Mouse (Mus musculus) urinary bladder, postnatal 10 days (tissue): Measurements from ENCODE around the gene 9530068E07Rik.
"Not testable (repeated sequence)": the region's sequence is repeated elsewhere in the genome, so short reads cannot be mapped to it uniquely, and the experiment has no call there.

ENCODE experiments used
- DNase-seq: peaks from one replicate; pipeline ENCODE4 v3.0.0; 2022; ENCODE audit warnings: low spot score

The 9530068E07Rik gene

DNA sequence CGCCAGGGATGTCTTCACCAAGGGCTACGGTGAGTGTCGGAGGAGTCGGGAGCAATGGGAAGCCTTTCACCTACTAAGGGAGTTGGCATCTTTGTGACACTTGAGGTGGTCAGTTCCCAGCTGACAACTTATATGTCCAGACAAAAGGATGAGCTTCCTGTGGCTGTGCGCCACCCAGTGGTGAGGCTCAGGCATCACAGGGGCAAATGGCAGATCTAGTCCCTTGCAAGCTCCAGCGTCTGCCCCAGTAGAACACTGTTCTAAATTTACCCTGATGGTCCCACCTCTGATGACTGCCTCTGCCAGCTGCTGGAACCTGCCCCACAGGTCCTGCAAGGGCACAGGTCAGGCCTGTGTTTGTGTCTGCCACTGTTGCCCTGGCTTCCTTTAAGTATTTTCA lies 21.9 kb upstream of the 9530068E07Rik start:
- no peak for DNase-seq

DNA sequence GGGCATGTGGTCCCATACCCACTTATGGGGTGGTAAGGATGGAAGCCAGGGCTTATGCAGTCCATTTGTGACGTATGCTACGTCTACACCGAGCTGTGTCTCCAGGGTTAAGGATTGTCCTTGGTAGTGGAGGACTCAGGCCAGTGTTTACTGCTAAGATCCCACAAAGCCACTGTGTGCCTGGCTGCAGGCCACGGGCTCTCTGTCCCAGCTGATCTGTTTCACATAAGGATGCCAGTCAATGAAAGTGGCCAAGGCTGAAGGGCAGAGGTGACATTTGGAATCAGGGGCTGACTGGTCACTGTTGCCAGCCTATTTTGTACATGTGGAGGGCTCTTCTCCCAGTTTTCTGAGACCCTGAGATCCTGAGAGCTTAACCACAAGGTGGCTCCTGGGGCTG lies 18.6 kb upstream of the 9530068E07Rik start:
- no peak for DNase-seq

DNA sequence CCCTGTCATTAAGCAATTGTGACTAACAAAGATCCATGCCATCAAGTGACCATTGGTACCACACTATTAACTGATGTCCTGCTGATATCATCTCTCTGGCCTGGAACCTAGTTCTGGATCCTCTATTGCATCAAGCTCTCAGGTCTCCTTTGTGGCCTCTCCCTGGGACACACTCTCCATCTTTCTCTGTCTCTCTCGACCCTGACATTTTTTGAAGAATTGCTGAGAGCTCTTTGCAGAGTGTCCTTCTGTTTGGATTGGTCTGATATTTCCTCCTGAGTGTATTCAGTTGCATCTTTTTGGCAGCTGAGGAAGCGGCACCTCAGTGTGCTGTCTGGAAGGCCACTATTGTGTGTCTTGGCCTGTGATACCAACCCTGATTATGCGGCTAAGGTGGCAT lies 17.0 kb upstream of the 9530068E07Rik start:
- no peak for DNase-seq

DNA sequence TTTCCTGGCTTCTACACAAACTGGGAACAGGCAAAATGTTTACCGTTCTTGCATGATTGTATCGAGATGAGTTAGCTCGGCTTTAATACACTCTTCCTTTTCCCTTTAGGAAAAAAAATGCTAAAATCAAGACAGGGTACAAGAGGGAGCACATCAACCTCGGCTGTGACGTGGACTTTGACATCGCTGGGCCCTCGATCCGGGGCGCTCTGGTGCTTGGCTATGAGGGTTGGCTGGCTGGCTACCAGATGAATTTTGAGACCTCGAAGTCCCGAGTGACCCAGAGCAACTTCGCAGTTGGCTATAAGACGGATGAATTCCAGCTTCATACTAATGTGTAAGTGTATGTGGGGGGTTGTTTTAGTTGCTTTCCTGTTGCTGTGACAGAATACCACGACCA lies 12.5 kb upstream of the 9530068E07Rik start:
- no peak for DNase-seq

DNA sequence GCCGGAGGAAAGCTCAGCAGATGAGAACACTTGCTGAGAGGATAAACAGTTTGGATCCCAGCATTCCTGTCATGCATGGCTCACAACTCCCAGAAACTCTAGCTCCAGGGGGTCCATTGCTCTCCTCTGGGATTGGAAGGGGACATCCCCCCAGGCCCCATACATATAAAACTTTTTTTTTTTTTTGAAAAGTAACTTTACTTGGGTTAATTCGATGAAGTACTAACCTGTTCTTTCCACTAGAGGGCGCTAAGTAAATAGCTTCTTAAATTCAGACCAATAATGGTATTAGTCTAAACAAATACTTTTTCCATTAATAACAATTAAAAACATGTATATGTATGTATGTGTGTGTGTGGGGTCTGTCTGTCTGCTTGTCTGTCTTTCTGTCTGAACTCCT lies 11.6 kb upstream of the 9530068E07Rik start:
- DNase-seq = no peak

DNA sequence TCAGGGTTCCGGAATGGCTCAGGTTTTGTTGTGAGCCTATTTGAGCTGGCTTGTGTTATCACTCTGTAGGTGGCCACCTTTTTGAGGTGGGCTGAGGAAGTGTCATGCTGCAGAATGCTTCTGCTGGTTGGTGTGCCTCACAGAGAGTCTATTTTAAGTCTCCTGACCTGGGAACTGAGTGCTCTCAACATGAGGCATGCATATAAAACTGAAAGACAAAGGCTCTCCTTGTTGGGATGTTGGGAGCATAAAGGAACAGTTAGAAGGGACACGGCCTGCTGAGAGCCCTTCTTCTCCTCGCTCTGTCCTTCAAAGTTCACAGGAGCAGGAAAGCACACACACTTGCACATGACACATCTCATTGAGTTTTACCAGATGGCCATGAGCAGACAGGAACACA lies 9.3 kb upstream of the 9530068E07Rik start:
- no peak for DNase-seq

DNA sequence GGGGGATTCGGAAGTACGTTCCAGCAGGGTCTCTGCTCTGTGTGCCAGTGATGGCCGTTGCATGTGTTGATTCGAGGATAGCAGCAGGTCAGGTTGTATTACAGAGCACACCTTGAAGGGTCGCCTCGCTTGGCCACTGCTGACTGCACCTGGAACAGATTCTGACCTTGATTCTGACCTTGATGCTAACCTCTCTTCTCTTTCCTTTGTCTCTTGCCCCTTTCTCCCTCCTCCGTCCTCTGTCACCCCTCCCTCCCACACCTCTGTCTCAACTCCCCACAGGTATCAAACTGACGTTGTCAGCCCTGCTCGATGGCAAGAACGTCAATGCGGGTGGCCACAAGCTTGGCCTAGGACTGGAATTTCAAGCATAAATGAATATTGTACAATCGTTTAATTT lies 8.1 kb upstream of the 9530068E07Rik start:
- no peak for DNase-seq

DNA sequence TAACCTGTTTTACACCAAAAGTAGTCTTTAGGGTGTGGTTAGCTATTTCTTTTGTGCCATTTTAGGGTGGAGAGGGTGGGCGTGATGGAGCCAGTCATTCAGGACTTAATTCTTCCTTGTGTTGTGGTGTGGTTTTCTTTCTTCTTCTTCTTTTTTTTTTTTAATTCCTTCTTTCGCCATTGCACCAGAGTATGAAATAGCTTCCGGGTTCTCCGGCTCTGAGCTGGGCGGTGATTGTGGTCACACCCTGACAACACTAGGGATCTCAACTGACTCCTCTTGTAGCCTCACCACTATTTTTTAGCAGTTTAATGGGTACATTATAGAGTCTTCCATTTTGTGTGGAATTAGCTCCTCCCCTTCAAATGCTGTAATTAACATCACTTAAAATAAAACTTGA lies 7.2 kb upstream of the 9530068E07Rik start:
- not testable (repeated sequence) for DNase-seq

DNA sequence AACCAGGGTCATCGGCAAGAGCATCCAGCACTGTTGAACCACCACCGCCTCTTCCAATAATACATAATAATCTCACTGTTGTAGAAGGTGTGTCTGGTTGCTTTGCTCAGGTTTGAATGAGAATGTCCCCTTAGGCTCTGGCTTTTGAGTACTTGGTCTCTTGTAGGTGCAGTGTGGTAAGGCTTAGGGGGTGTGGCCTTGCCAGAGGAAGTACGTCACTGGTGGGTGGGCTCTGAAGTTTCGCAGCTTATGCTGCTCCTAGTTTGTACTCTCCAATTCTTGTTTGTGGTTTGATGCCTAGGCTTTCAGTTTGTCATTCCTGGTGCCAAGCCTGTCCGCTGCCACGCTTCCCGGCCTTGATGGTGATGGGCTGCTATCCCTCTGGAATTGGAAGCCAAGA lies 6.3 kb upstream of the 9530068E07Rik start:
- DNase-seq = no peak

DNA sequence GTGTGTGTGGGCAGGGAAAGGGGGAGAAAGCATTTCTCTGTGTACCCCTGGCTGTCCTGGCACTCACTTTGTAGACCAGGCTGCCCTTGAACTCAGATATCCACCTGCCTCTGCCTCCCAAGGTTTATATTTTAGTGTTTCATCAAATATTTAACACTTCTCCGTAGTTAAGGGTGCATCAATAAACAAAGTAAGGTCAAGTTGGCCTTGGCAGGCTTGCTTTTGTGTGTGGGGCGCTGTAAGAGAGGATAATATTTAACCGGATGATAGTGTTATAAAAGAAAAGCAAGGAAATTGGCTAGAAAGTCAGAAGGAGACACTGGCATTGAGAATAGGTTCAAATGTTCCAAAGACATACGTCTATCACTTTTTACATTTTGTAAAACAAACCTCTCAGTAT lies 1.7 kb upstream of the 9530068E07Rik start:
- DNase-seq = no peak

DNA sequence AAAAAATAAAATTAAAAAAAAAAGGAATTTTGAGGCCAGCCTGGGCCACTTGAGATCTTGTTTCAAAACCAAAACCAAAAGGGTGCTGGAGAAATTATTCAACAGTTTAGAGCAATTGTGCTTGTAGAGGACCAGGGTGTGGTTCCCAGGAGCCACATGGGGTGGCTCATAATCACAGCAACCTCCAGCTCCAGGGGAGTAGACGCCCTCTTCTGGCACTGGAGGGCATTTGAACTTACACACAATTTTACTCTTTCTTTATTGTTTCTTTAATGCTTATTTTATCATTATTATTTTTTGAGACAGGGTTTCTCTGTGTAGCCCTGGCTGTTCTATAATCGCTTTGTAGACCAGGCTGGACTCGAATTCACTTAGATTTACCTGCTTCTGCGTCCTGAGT lies 885 bp upstream of the 9530068E07Rik start:
- DNase-seq = no peak

DNA sequence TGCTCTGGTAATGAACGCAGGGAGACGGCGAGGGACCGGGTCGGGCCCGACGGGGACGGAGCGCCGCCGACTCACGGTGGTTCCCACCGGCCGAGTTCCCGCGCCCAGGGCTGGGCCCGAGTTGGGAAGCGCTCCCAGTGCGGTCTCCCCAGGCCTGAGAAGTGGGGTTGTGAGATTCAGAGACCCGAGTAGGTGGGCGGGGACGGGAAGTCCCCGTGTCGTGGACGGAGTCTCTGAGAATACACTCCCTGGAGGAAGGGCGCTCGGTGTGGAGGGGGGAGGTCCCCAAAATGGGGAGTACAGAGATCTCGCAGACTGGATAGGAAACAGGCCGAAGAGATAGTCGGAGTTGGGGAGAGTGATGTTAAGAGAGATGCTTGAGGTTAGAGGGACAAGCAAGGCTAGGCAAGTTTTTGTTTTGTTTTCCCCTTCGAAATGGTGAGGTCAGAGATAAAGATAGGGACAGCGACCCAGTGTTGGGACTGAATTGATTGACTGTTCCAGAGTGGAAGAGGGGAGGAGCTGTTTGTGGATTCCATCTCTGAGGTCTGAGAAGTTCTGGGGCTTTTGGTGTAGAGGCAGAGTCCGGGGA lies 465 bp downstream of the 9530068E07Rik start:
- no peak for DNase-seq

DNA sequence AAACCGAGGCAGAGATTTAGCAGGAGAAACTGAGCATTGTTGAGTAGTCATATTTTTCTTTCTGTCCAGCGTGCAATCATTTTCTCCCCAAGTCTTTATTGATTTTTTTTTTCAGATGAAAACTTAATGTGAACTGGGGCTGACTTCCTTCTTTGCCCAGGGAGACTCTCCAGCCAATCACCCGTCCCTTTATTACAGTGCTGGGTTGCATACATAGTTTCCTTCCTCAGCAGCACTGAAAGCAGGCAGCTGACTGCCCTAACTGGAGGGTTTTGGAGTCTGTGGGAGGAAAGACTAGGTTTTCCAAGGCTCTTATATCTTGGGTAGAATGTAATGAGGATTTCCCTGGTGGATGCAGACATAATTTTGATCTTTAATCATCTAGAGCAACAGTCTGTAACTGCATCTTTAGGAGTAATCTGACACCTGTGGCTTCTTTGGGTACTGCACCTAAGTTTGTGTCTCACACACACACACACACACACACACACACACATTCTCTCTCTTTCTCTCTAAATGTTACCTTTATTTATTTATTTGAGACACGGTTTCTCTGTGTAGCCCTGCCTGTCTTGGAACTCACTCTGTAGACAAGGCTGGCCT lies 1.3 kb downstream of the 9530068E07Rik start:
- DNase-seq = no peak

DNA sequence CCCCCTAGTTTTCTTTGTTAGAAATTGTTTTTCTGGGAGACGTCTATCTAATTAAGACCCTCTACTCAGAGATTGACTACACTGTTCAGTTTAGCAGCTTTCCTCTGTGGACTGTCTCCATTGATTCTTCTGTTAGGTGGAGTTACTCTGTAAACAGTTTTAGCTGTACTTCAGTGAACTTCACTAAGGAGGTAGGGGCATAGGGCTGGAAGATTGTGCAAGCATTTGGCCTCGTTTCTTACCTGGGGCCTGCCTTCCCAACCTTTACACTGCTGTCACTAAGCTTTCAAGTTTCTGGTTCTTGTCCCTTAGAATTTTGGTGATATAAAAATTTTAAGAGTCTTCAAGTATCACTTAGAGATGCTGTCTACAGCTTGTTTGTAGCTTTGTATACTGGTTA lies 5.2 kb downstream of the 9530068E07Rik start:
- DNase-seq = no peak

DNA sequence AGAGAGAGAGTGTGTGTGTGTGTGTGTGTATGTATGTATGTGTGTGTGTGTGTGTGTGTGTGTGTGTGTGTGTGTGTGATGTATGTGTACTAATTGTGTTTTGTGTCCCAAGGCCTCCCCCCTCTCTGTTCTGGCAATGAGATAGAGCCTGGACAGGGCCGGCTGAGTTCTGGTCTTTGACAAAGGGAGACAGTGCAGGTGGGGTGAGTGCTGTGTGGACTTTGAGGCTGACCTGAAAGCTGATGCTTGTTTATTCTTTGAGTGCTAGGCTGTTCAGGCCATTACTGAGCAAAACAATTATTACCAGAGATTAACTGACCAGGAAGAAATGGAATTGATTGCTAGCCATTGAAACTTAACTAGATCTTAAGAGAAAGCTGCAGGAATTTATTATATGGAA lies 6.3 kb downstream of the 9530068E07Rik start:
- DNase-seq = no peak

DNA sequence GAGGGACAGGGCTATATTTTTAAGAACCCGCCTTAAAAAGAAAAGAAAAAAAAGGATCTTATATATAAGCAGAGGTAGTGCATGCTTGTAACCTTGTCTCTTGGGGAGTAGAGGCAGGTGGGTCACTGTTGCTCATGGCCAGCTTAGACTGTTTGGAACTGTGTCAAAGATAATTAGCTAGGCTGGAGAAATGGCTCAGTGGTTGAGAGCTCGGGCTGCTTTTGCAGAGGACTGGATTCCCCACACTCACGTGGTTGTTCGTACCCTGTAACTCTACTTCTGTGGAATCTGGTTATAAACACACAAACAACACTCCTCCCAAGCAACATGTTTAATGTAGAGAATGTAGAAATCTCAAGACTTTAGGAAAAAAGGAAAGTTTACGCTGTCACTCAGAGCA lies 8.0 kb downstream of the 9530068E07Rik start:
- no peak for DNase-seq

DNA sequence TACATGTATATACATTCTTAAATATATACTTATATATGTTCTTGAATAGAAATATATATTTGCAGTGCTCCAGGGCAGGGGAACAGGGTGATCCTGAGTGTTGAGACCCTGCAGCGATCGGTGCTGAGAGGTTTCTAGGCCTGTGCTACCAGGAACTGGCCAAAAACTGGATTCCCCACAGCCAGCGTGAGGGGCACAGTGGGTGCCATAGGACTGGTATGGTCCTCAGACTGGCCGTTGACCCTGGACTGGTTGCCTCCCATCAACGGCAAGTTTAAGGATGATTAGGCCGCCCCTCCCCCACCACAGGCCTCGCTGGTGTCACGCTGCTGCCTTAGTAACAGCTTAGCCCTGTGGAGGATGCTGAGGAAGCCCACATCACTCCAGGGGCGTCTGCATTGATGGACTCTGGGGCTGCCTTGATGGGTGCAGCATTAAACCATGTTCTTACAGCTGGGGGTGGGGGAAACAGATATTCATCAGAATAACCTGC lies 9.0 kb downstream of the 9530068E07Rik start:
- DNase-seq = no peak

DNA sequence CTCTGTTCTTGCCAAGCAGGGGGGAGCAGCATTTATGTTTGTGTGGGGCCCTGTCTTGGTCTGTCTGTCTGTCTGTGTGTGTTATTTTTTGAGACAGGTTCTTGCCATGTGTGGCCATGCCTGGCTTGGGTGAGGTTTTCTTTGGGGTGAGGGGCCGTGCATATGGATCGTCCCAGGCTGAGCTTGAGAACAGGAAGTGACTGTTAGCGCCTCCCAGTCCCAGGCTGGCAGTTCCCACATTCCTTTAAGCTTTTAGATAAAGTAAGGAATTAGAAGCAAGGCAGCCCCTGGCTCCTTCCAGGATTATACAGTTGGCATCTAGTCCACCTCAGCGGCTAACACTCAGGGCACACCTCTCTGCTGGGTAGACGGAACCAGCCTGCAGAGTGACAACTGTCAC lies 13.1 kb downstream of the 9530068E07Rik start:
- DNase-seq = no peak

DNA sequence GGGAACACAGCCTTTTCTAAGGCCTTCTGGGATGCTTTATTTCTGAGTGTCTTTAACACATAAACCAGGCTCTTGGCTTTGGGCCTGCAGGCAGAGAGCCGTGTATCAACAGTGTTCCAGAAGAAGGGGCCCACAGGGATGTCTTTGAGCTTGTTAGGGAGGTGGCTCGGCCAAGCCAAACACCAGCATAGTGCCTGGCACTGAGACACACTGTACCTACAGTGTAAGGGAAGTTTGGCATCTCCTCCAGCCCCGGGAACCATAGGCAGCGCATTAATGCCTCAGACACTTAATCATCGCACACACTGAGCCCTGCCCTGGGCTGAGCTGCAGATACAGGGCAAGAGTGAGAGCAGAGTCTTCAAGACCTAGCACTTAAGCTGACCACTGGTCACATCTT lies 22.1 kb downstream of the 9530068E07Rik start:
- no peak for DNase-seq

DNA sequence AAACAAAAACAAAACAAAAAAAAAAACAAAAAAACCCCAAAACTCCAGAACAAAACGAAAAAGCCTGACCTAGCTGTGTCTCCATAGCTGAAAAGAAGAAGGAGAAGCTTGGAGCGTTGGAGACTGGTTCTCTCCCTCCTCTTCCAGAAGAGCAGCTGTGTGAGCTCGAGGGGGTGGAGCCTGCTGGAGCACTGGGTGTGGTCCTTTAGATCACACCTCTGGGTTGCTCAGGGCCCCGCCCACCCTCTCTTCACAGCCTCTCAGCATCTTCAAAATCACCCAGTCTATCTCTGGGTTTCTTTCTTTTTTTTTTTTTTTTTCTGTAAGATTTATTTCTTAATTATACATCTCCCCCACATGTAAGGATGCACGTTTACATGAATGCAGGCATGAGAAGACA lies 23.0 kb downstream of the 9530068E07Rik start:
- no peak for DNase-seq

DNA sequence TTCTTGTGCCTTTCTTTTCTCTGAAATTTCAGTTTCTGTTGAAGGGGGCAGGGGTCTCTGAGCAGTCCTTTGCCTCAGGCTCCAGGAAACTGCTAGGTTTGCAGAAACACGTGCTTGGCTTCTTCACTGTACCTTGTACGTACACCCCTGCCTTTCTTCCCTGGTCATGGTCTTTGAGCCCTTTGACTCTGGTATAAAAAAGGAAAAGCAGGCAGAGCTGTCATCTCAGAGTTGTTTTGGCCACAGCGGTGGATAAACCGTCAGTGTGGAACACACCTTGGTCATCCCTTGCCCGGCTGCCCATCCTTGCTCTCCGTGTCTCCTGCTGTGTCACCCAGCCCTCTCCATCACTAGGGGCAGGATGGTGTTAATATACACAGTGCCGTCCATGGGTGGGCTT lies 23.6 kb downstream of the 9530068E07Rik start:
- no peak for DNase-seq

DNA sequence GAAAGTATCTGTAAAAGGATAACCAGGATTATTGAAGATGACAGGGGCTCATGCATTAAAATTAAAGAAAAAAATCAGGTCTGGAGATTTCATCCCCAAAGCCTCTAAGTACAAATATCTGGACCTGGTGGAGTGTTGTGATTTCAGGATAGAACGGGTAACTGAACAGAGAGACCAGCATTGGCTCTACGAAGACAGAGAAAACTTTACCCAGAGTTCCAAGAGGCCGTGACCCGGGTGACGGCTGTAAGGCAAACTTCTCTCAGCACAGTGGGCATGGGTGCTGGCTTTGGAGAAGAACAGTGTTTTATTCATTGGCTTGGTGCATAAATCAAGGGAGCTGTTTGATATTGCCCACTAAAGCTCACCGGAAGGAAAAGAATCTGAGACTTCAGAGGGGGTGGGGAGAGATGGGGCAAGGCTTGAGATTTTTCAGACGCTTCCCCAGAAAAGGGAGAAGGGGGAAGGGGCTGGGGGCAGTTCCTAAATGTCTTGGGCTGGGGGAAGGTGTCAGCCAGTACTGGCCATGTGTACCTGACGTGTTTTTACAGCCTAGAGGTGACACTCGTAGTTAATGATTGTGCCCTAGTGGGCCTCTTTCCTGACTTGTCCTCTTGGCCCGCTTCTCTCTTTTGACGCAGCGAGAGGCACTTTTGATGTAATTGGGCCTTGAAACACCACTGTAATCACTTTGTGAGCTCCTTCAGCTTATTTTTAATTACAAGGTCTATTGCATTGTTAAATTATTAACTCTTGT lies 24.2 kb downstream of the 9530068E07Rik start:
- no peak for DNase-seq

DNA sequence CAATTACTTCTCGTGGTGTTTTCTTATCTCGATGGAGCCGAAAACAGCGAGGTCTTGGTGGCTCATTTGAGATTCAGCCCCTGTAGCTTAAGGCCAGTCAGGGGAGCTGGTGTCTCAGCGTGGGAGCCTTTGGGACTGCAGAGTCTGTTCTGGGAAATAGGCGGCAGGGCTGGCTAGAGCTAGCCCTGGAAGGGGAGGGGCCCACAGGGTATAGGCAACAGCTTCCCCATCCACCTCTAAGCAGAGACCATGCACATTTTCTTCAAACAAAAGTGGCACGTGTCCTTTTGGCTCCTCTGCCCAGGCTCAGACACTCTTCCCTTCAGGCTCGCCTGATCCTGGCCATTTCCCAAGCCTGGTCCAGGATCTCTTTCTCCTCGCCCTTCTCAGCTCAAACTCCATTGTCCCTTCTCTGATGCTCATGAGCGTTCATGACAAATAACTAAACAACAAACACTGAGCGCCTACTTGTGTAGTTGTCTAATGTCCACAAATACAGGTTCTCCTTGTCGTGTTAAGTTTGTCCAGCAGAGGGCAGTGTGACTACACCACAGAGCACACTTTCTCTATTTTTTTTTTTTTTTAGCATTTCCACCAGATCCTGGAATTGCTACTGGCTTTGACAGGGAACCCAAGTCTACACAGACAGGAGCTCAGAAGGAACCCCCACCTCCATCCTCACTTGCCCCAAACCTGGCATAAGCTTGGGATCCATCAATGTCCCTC lies 25.0 kb downstream of the 9530068E07Rik start:
- DNase-seq = no peak
